Mouse (Mus musculus) A20 (cell line): ENCODE measurements around the gene Nrxn2.

Source experiments
- DNase-seq: peaks from one replicate; pipeline ENCODE4 v3.0.0-alpha.2; 2011; ENCODE audit warnings: low read depth, low spot score

Gene Nrxn2

GRCm38 (mm10) chr19:6571476-6571875 lies 152.9 kb downstream of the Nrxn2 start:
- no peak for DNase-seq

GRCm38 (mm10) chr19:6572001-6572400 lies 153.5 kb downstream of the Nrxn2 start:
- no peak for DNase-seq
